Mouse (Mus musculus) midbrain, postnatal 0 days (tissue): ENCODE measurements around the gene Tln2. TPM values are rescaled to one million over a fixed set of nuclear protein-coding genes. Genes with fewer than 3 reads are reported as not detected.

Source experiments
- ATAC-seq: fragments of 200-750 bp; cut with Nextera tagmentation; 2 replicates; pipeline ENCODE4 v1.8.0; 2017; ENCODE audit warnings: moderate number of reproducible peaks, mild to moderate bottlenecking, moderate TSS enrichment, moderate library complexity; ENCODE audit not compliant: low FRiP score
- DNase-seq: peaks from one replicate; pipeline ENCODE4 v3.0.0-alpha.2; 2015; ENCODE audit warnings: low spot score
- H3K27ac ChIP-seq: fragments of 300-500 bp; sonication (generic); 2 replicates; pipeline ENCODE4 v1.5.1; 2014; ENCODE audit warnings: low read depth, mild to moderate bottlenecking, low read length, mixed read lengths
- H3K27me3 ChIP-seq: fragments of 300-500 bp; sonication (generic); 2 replicates; pipeline ENCODE4 v1.6.1; 2014; ENCODE audit warnings: low read length, control low read depth, mixed read lengths; ENCODE audit not compliant: insufficient read depth
- H3K36me3 ChIP-seq: fragments of 300-500 bp; sonication (generic); 2 replicates; pipeline ENCODE4 v1.6.1; 2014; ENCODE audit warnings: low read length, control low read depth, mixed read lengths; ENCODE audit not compliant: insufficient read depth
- H3K4me1 ChIP-seq: fragments of 300-500 bp; sonication (generic); 2 replicates; pipeline ENCODE4 v1.6.1; 2014; ENCODE audit warnings: mild to moderate bottlenecking, control low read depth, antibody characterized with exemption, low read length, mixed read lengths; ENCODE audit not compliant: insufficient read depth
- H3K4me2 ChIP-seq: fragments of 300-500 bp; sonication (generic); 2 replicates; pipeline ENCODE4 v1.6.1; 2014; ENCODE audit warnings: low read depth, mild to moderate bottlenecking, low read length, mixed read lengths; ENCODE audit not compliant: poor library complexity, severe bottlenecking
- H3K4me3 ChIP-seq: fragments of 300-500 bp; sonication (generic); 2 replicates; pipeline ENCODE4 v1.5.1; 2014; ENCODE audit warnings: low read depth, mild to moderate bottlenecking, low read length, moderate library complexity
- H3K9ac ChIP-seq: fragments of 300-500 bp; sonication (generic); replicated peaks from 2 replicates; pipeline ENCODE4 v1.6.1; 2014; ENCODE audit warnings: mild to moderate bottlenecking, low read length, moderate library complexity, mixed read lengths; ENCODE audit not compliant: poor library complexity, severe bottlenecking
- H3K9me3 ChIP-seq: fragments of 300-500 bp; sonication (generic); 2 replicates; pipeline ENCODE4 v1.6.1; 2016; ENCODE audit warnings: low read length, control low read depth
- CTCF ChIP-seq: IDR thresholded peaks from 2 replicates; pipeline ENCODE4 v1.5.1; 2016; ENCODE audit warnings: antibody characterized with exemption, mild to moderate bottlenecking
- WGBS: fragments of 180-500 bp; shearing (Covaris S2); extraction: QIAGEN DNeasy Blood & Tissue Kit; methylation state at CpG from one replicate; pipeline ENCODE4 v1.1.7; 2014; 5-methylcytosine and 5-hydroxymethylcytosine counted together
- polyA plus RNA-seq: library from polyadenylated mRNA; unstranded; fragments of >200 nt; fragmentation: Nextera tagmentation; extraction: Ambion mirVana; gene quantifications from 2 replicates; pipeline ENCODE4 v1.2.1, GENCODE M21; 2015
- total RNA-seq: library from RNA; depleted of rRNA; stranded (reverse); fragments of >200 nt; gene quantifications from 2 replicates; pipeline ENCODE4 v1.2.3, GENCODE M21; 2014

Gene Tln2
- total and polyA plus RNA-seq, 2 experiments from 2014 or later = 49.4 to 66.7 TPM

DNA sequence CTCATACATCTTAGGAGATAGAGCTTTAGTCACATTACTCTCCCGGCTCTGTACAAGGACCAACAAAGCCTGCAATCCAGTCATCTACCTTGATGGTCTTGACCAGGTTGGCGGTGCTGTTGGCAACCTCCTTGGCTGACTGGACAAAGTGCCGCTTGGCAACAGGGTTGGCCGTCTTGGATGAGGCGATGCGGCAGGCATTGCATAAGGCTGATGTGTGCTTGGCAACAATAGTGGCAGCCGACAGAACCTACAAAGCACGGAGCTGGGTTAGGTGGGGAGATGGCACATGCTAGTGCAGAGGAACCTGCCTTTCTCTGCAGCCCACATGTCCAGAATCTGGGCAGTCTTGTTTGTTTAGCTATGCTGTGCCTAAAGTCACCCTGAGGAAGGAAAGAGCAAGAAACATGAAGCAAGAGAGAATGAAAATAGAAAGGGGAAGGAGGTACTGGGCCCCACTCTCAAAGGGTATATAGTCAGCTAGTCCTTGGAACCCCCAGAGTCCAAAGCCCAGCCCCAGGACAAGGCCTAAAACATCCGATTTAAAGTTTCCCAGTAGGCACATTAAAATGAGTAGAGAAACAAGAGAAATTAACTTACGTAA is 257.0 kb downstream of the Tln2 start:
- H3K9me3 ChIP-seq = no peaks in the 10 kb centered on the region
- WGBS = 97% methylated on average over 10 of the region's 10 CpGs
- H3K27ac ChIP-seq = no peak overlapping the region
- peaks cover 12% of the 10 kb centered on the region for H3K36me3 ChIP-seq
- H3K27me3 ChIP-seq = no peaks in the 10 kb centered on the region
- DNase-seq (no peak), ATAC-seq (no peak)
- H3K4me1 ChIP-seq = no peaks in the 10 kb centered on the region
- H3K4me3 ChIP-seq = no peak overlapping the region
- no peak overlapping the region for H3K9ac ChIP-seq
- H3K4me2 ChIP-seq = no peak overlapping the region
- no peak for TF ChIP-seq CTCF

DNA sequence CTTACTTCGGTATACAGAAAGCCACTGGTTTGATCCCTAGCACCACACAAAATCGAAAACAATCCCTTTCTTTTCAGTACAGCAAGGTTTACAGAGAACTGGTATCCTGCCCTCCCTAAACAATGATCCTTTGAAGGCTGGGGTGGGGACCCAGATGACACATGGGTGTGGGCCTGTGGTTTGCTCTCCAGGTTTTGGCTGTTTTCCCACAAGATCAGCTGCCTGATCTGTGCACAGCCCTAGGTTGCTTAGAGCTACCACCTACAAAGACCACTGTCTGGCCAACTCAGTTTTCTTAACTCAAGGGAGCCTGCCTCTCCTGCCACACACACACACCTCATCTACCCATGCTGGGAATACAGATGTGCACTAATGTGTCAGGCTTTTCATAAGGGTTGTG is 257.9 kb downstream of the Tln2 start:
- WGBS = 81% methylated on average over 2 of the region's 2 CpGs
- DNase-seq (no peak), ATAC-seq (no peak)
- Histone ChIP-seq H3K36me3 (peaks cover 12% of the 10 kb centered on the region), H3K27ac (no peak overlapping the region), H3K4me3 (no peak overlapping the region), H3K4me1 (no peaks in the 10 kb centered on the region), H3K9ac (no peak overlapping the region), H3K27me3 (no peaks in the 10 kb centered on the region), H3K9me3 (no peaks in the 10 kb centered on the region), H3K4me2 (no peak overlapping the region)
- no peak for TF ChIP-seq CTCF

DNA sequence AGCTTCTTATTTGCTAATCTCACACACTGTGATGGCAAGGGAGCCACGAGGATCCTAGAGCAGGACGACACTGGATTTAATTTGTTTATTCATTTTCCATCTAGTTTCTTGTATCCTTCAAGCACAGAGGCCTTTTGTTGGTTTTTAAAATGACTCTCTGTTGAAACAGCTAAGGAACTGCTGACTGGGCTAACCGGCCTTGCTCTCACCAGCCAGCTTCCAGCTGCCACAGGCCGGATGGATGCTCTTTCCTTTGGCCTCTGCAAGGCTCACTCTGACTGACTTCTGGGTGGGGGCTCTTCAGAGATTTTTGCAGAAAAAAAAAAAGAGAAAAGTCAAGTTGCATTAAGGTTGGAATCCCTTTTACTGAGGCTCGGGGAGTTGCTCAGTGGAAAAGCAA is 258.7 kb downstream of the Tln2 start:
- peak; percentile 8 for DNase-seq
- H3K27me3 ChIP-seq = no peaks in the 10 kb centered on the region
- H3K4me1 ChIP-seq = no peaks in the 10 kb centered on the region
- H3K9ac ChIP-seq = no peak overlapping the region
- no peak for ATAC-seq
- peaks cover 10% of the 10 kb centered on the region for H3K36me3 ChIP-seq
- no peak overlapping the region for H3K27ac ChIP-seq
- H3K4me3 ChIP-seq = no peak overlapping the region
- no peak overlapping the region for H3K4me2 ChIP-seq
- no peak for TF ChIP-seq CTCF
- H3K9me3 ChIP-seq = no peaks in the 10 kb centered on the region
- 60% methylated on average over 5 of the region's 5 CpGs for WGBS

DNA sequence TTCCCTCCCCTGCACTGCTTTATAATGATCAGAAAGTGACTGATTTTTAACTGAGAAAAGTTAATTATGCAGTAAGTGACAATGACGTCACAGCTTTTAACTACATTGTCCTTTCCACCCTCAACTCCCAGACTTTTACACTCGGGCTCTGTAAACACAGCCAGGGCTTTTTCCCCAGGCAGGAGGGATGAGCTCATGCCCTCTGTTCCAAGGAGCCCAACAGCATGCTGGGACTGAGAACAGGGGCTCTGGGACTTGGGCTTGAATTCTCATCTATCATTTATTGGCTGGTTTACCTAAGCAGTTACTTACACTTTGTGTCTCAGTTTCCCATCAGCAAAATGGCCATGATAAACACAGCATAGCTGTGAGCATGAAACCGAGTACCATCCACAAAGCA is 259.2 kb downstream of the Tln2 start:
- Histone ChIP-seq H3K4me2 (no peak overlapping the region), H3K27me3 (no peaks in the 10 kb centered on the region), H3K9ac (no peak overlapping the region), H3K9me3 (no peaks in the 10 kb centered on the region), H3K4me1 (no peaks in the 10 kb centered on the region), H3K4me3 (no peak overlapping the region), H3K27ac (peak overlapping the region; percentile 55; the same call in 1 of the 2 replicates), H3K36me3 (peaks cover 10% of the 10 kb centered on the region)
- DNase-seq = no peak
- no peak for TF ChIP-seq CTCF
- 38% methylated on average over 3 of the region's 3 CpGs for WGBS
- no peak for ATAC-seq

DNA sequence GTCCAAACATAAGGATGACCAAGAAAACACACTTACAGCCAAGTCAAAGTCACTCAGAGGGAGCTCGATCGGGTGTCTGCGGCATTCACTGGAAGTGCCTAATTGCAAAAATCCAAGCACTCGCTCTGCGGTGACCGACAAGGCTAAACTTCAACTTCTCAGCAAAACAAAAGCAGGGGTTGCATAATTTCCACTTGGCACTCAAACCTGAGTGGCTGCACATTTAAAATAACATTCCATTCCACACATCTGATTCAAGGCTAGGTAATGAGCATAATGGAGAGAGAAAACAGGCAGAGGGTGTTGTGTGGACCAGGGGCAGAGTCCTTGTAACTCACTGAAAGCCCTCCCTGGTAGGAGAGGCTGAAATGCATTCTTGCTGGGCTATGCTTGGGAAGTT is 260.3 kb downstream of the Tln2 start:
- DNase-seq = no peak
- Histone ChIP-seq H3K9ac (no peak overlapping the region), H3K9me3 (no peaks in the 10 kb centered on the region), H3K36me3 (peaks cover 3% of the 10 kb centered on the region; the same call in 1 of the 2 replicates), H3K27me3 (no peaks in the 10 kb centered on the region), H3K4me3 (no peak overlapping the region), H3K4me1 (no peaks in the 10 kb centered on the region), H3K27ac (no peak overlapping the region), H3K4me2 (no peak overlapping the region)
- WGBS = 83% methylated on average over 6 of the region's 6 CpGs
- no peak for ATAC-seq
- no peak for TF ChIP-seq CTCF

DNA sequence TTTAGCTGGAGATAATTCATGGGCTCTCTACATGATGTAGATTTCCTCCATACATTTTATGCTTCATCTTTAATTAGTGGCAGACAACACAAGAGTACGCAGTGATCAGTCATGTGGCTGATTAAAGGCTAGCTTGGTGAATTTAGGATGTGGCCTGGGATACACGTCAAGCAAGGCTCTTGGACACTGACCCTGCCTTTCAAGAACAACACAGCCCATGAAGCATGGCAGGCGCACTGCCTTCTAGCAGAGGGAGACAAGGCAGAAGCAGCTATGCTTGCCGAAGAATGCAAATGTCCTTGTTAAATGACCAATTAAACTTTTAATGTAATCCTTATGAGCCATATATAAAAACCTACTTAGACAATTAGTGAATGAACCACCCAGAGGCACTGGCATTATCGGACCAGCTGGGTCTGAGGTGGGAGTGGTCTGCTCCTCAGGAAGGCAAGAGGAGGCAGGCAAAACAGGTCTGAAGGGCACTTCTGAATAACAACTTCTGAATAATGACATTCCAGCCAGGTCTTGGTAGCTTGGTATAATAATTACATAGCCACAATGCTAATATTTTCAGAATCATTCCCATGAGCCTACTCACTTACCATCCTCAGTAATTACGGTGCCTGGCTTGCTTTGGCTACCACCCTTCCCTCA is 262.1 kb downstream of the Tln2 start:
- no peak overlapping the region for H3K9ac ChIP-seq
- DNase-seq (no peak), ATAC-seq (no peak)
- TF ChIP-seq CTCF = no peak
- no peak overlapping the region for H3K27ac ChIP-seq
- WGBS = 85% methylated on average over 6 of the region's 6 CpGs
- no peaks in the 10 kb centered on the region for H3K4me1 ChIP-seq
- no peak overlapping the region for H3K4me2 ChIP-seq
- H3K36me3 ChIP-seq = peaks cover 1% of the 10 kb centered on the region; the same call in 1 of the 2 replicates
- no peak overlapping the region for H3K4me3 ChIP-seq
- H3K27me3 ChIP-seq = no peaks in the 10 kb centered on the region
- no peaks in the 10 kb centered on the region for H3K9me3 ChIP-seq
